Mouse (Mus musculus): ENCODE results near the gene Gm9821. TPM values are rescaled to one million over a fixed set of nuclear protein-coding genes. Genes with fewer than 3 reads are reported as not detected.
A peak's percentile ranks its signal among the peaks of the same experiment; 100 is the strongest.

The Gm9821 gene
- total and polyA plus RNA-seq, 2 experiments, result not detected

DNA sequence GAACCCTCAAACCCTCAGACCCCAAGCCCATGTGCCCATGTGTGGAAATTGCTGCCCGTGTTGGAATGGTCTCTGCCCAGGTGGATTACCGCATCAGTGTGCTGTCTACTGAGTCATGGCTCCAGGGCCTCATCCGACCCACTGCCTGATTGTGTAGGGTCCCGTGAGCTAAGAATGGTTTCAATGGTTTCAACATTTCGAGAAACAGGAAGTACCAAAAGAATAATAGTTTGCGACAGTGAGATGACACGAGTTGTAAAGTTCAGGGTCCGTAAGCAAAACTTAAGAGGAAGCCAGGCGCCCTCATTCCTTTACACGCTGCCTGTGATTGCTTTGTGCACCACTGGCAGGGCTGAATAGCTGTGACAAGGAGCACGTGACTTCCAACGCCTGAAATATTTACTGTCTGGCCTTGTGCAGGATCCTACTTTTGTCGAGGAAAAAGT lies 26.6 kb downstream of the Gm9821 start:
- no peaks in the 10 kb centered on the region for H3K36me3 ChIP-seq (ENCODE audit: control insufficient read depth, insufficient read depth, low read length)
- H3K79me2 ChIP-seq (ENCODE audit: control insufficient read depth, insufficient read depth, low read length), result no peaks in the 10 kb centered on the region
- 54% methylated on average over 13 of the region's 13 CpGs for WGBS
- H3K4me1 ChIP-seq (ENCODE audit: control insufficient read depth, insufficient read depth, low read length), result peaks cover 5% of the 10 kb centered on the region
- H3K9ac ChIP-seq (ENCODE audit: low read depth, low read length), result no peak overlapping the region
- TF ChIP-seq CTCF (IDR thresholded peaks at IDR 0.05; ENCODE audit: low read depth, low read length), result no peak
- no peak for TF ChIP-seq POLR2A (IDR thresholded peaks at IDR 0.05; ENCODE audit: extremely low read depth, insufficient read depth, low read length)
- H3K27me3 ChIP-seq (ENCODE audit: control insufficient read depth, insufficient read depth, low read length), result peaks cover 15% of the 10 kb centered on the region
- peak overlapping the region; percentile 70 for H3K27ac ChIP-seq (replicated peaks; ENCODE audit: insufficient read depth, low read depth, low read length)
- DNase-seq (ENCODE audit: extremely low read depth, low read depth, low spot score), result peak; percentile 48
- no peak overlapping the region for H3K4me3 ChIP-seq (ENCODE audit: insufficient read depth, low read depth, low read length)

DNA sequence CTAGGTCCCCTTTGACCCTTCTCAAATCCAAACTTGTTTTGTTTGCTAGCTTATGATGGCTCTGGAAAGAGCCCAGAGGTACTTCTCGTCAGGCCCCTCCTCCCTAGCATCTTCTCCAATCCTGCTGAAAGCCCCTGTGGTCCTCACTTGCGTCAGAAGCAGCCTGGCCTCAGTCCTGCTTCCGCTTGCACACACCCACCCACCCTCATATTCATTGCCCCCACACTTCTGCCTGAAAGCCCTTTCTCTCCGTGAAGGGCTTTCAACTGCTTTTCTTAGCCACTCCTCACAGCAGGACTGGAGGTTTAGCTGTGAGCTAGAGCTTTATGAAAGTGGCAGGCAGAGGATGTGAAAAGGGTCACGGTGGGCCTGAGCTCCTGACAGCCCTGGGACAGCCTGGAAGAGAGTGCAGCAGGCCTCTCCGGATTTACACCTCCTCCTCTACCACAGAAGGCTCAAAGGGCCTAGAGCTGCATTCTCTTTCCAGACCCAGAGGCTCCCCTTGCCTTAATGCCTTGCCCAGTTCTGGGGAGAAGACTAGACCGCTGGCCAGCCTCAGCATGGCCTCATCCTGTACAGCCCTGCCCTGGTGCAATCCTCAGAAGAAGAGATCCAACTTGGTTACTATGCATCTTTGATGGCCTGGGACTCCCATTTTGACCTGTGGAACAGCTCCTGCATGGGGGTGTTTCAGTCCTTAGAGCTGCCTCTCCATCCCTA lies 28.1 kb downstream of the Gm9821 start:
- no peak for TF ChIP-seq CTCF (IDR thresholded peaks at IDR 0.05; ENCODE audit: low read depth, low read length)
- no peak for TF ChIP-seq POLR2A (IDR thresholded peaks at IDR 0.05; ENCODE audit: extremely low read depth, insufficient read depth, low read length)
- Histone ChIP-seq H3K27me3 (ENCODE audit: control insufficient read depth, insufficient read depth, low read length) (peaks cover 15% of the 10 kb centered on the region), H3K36me3 (ENCODE audit: control insufficient read depth, insufficient read depth, low read length) (no peaks in the 10 kb centered on the region), H3K9ac (ENCODE audit: low read depth, low read length) (no peak overlapping the region), H3K4me1 (ENCODE audit: control insufficient read depth, insufficient read depth, low read length) (peaks cover 4% of the 10 kb centered on the region), H3K4me3 (ENCODE audit: insufficient read depth, low read depth, low read length) (no peak overlapping the region), H3K79me2 (ENCODE audit: control insufficient read depth, insufficient read depth, low read length) (no peaks in the 10 kb centered on the region), H3K27ac (replicated peaks; ENCODE audit: insufficient read depth, low read depth, low read length) (no peak overlapping the region)
- WGBS, result 84% methylated on average over 7 of the region's 7 CpGs
- no peak for DNase-seq (ENCODE audit: extremely low read depth, low read depth, low spot score)

GRCm38 (mm10) chr2:91975581-91976541 lies 30.4 kb downstream of the Gm9821 start, which contains the start of gene Dgkz:
TSS of gene Dgkz (minus strand) at chr2:91975864.
- Histone ChIP-seq H3K36me3 (ENCODE audit: control insufficient read depth, insufficient read depth, low read length) (no peaks in the 10 kb centered on the region), H3K79me2 (ENCODE audit: control insufficient read depth, insufficient read depth, low read length) (no peaks in the 10 kb centered on the region), H3K27me3 (ENCODE audit: control insufficient read depth, insufficient read depth, low read length) (peaks cover 15% of the 10 kb centered on the region), H3K27ac (replicated peaks; ENCODE audit: insufficient read depth, low read depth, low read length) (no peak within 1 kb of the TSS), H3K4me1 (ENCODE audit: control insufficient read depth, insufficient read depth, low read length) (peaks cover 3% of the 10 kb centered on the region), H3K9ac (ENCODE audit: low read depth, low read length) (no peak within 1 kb of the TSS), H3K4me3 (ENCODE audit: insufficient read depth, low read depth, low read length) (peak within 1 kb of the TSS; percentile 23; the same call in 1 of the 2 replicates)
- TF ChIP-seq POLR2A (IDR thresholded peaks at IDR 0.05; ENCODE audit: extremely low read depth, insufficient read depth, low read length) (no peak), CTCF (IDR thresholded peaks at IDR 0.05; ENCODE audit: low read depth, low read length) (no peak)
- 4% methylated on average over 78 of the region's 79 CpGs for WGBS
- DNase-seq (ENCODE audit: extremely low read depth, low read depth, low spot score), result no peak

DNA sequence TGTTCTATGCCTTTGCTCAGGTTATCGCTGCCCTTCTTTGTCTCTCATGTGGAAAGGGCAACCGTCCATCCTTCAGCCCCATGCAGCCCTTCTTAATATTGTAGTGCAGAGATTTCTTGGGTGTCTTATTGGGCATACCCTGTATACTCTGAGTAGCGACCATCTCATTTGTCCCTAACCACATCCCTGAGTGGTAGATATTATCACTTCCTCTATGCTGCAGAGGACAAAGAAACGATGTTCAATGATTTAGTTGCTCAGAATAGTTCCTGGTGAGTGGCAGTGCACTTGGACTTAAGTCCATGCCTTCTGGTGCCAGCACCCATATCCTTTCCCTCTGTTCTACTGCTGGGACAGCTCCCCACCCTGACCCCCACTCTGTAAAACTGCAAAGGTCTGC lies 32.5 kb downstream of the Gm9821 start:
- Histone ChIP-seq H3K9ac (ENCODE audit: low read depth, low read length) (no peak overlapping the region), H3K79me2 (ENCODE audit: control insufficient read depth, insufficient read depth, low read length) (no peaks in the 10 kb centered on the region), H3K36me3 (ENCODE audit: control insufficient read depth, insufficient read depth, low read length) (no peaks in the 10 kb centered on the region), H3K27ac (replicated peaks; ENCODE audit: insufficient read depth, low read depth, low read length) (no peak overlapping the region), H3K4me1 (ENCODE audit: control insufficient read depth, insufficient read depth, low read length) (no peaks in the 10 kb centered on the region), H3K27me3 (ENCODE audit: control insufficient read depth, insufficient read depth, low read length) (peaks cover 15% of the 10 kb centered on the region), H3K4me3 (ENCODE audit: insufficient read depth, low read depth, low read length) (no peak overlapping the region)
- WGBS, result 75% methylated on average over 4 of the region's 4 CpGs
- TF ChIP-seq POLR2A (IDR thresholded peaks at IDR 0.05; ENCODE audit: extremely low read depth, insufficient read depth, low read length) (no peak), CTCF (IDR thresholded peaks at IDR 0.05; ENCODE audit: low read depth, low read length) (no peak)
- DNase-seq (ENCODE audit: extremely low read depth, low read depth, low spot score), result no peak

- no peak for DNase-seq (ENCODE audit: extremely low read depth, low read depth, low spot score)
- TF ChIP-seq POLR2A (IDR thresholded peaks at IDR 0.05; ENCODE audit: extremely low read depth, insufficient read depth, low read length), result no peak
- no peak for TF ChIP-seq CTCF (IDR thresholded peaks at IDR 0.05; ENCODE audit: low read depth, low read length)
- no peaks in the 10 kb centered on the region for H3K79me2 ChIP-seq (ENCODE audit: control insufficient read depth, insufficient read depth, low read length)
- H3K36me3 ChIP-seq (ENCODE audit: control insufficient read depth, insufficient read depth, low read length), result no peaks in the 10 kb centered on the region
- peaks cover 15% of the 10 kb centered on the region for H3K27me3 ChIP-seq (ENCODE audit: control insufficient read depth, insufficient read depth, low read length)
- no peaks in the 10 kb centered on the region for H3K4me1 ChIP-seq (ENCODE audit: control insufficient read depth, insufficient read depth, low read length)
- H3K9ac ChIP-seq (ENCODE audit: low read depth, low read length), result no peak overlapping the region
- WGBS, result 54% methylated on average over 2 of the region's 2 CpGs
- H3K4me3 ChIP-seq (ENCODE audit: insufficient read depth, low read depth, low read length), result no peak overlapping the region
- H3K27ac ChIP-seq (replicated peaks; ENCODE audit: insufficient read depth, low read depth, low read length), result no peak overlapping the region
Observed at GRCm38 (mm10) chr2:91978547-91978946, 33.0 kb downstream of the Gm9821 start.

Data from liver, adult 2 months (tissue).